Comparison of ENCODE assay signal across 29 mouse cellular contexts in the genomic region with DNA sequence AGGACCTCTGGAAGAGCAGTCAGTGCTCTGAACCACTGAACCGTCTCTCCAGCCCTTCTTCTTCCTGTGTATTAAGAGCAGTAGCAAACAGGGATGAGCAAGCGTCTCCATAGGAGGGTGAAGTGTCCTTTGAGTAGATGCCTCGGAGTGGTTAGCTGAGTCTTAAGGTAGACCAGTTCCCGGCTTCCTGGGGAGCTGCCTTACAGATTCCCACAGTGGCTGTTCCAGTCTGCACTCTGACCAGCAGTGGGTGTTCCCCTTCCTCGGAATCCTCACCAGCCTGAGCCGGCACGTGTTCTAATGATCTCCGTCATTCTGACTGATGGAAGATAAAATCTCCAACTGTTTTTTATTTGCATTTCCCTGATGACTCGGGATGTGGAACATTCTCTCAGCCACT. TPM values are rescaled to one million over a fixed set of nuclear protein-coding genes. Genes with fewer than 3 reads are reported as not detected.
"Had no signal": no experiment of that assay in that cellular context is flagged by ENCODE, and none has a peak within 500 bp of the region (broad histone marks: within the 10 kb centered on the region; RNA-seq: fewer than 3 reads in every experiment).

No protein-coding gene starts in this region.

- H3K9me3 ChIP-seq: heart, embryonic 13.5 days; heart, embryonic 15.5 days; hindbrain, embryonic 13.5 days; hindbrain, embryonic 15.5 days; kidney, embryonic 15.5 days; limb, embryonic 12.5 days; liver, embryonic 13.5 days; liver, embryonic 15.5 days had no signal

- H3K27ac ChIP-seq: gastrocnemius, adult 2 months; heart, embryonic 13.5 days; heart, embryonic 15.5 days; hindbrain, embryonic 13.5 days; hindbrain, embryonic 15.5 days; hindbrain, postnatal 0 days; kidney, embryonic 15.5 days; kidney, postnatal 0 days; limb, embryonic 12.5 days; liver, embryonic 13.5 days; liver, embryonic 15.5 days had no signal

- DNase-seq: gastrocnemius, adult 2 months; gastrocnemius, postnatal 14 days; gastrocnemius, postnatal 36 days; heart, adult 18-20 months; heart, postnatal 14 days; heart, postnatal 36 days; kidney, adult 11 months; kidney, adult 2 months; kidney, adult 9 months; kidney, postnatal 14 days; kidney, postnatal 36 days; layer of hippocampus, adult 9-11 months; layer of hippocampus, postnatal 36 days; left cerebral cortex, postnatal 4 days; liver; liver, embryonic 13.5 days; liver, postnatal 0 days had no signal

- H3K9ac ChIP-seq: heart, embryonic 13.5 days; heart, embryonic 15.5 days; hindbrain, embryonic 13.5 days; hindbrain, embryonic 15.5 days; kidney, embryonic 15.5 days; limb, embryonic 12.5 days; liver, embryonic 13.5 days; liver, embryonic 15.5 days; liver, postnatal 0 days had no signal

- H3K36me3 ChIP-seq: heart, embryonic 13.5 days; heart, embryonic 15.5 days; hindbrain, embryonic 13.5 days; hindbrain, embryonic 15.5 days; kidney, embryonic 15.5 days; limb, embryonic 12.5 days; liver, embryonic 13.5 days; liver, embryonic 15.5 days had no signal

- H3K4me3 ChIP-seq: gastrocnemius, adult 2 months; heart, embryonic 13.5 days; heart, embryonic 15.5 days; hindbrain, embryonic 13.5 days; hindbrain, embryonic 15.5 days; kidney, embryonic 15.5 days; limb, embryonic 12.5 days; liver, embryonic 13.5 days; liver, embryonic 15.5 days had no signal

- H3K4me2 ChIP-seq: heart, embryonic 11.5 days; heart, embryonic 13.5 days; heart, embryonic 15.5 days; hindbrain, embryonic 13.5 days; hindbrain, embryonic 15.5 days; kidney, embryonic 15.5 days; limb, embryonic 12.5 days; liver, embryonic 11.5 days; liver, embryonic 13.5 days; liver, embryonic 15.5 days had no signal

- ATAC-seq: hindbrain, postnatal 0 days; intestine, embryonic 16.5 days; liver, postnatal 0 days had no signal

- H3K27me3 ChIP-seq: heart, embryonic 13.5 days; heart, embryonic 15.5 days; hindbrain, embryonic 13.5 days; hindbrain, embryonic 15.5 days; kidney, embryonic 15.5 days had no signal

- H3K4me1 ChIP-seq: hindbrain, embryonic 13.5 days had no signal

RNA-seq across cellular contexts. Expression of gene Eid3, which starts 50.0 kb away (rescaled TPM):
- polyA plus RNA-seq: liver, postnatal 0 days had no signal
